Mouse (Mus musculus) embryonic facial prominence, embryonic 14.5 days (tissue): ENCODE results near the gene 1700018G05Rik. TPM values are rescaled to one million over a fixed set of nuclear protein-coding genes. Genes with fewer than 3 reads are reported as not detected.
"Not testable (repeated sequence)": the region's sequence is repeated elsewhere in the genome, so short reads cannot be mapped to it uniquely, and the experiment has no call there.

Experiments used
- ATAC-seq: fragments of 200-750 bp; cut with Nextera tagmentation; 2 replicates; pipeline ENCODE4 v1.8.0; 2017; ENCODE audit warnings: low read depth, moderate number of reproducible peaks, moderate TSS enrichment
- DNase-seq: peaks from one replicate; pipeline ENCODE4 v3.0.0-alpha.2; 2015; ENCODE audit warnings: low spot score
- H3K27ac ChIP-seq: fragments of 300-500 bp; sonication (generic); replicated peaks from 2 replicates; pipeline ENCODE4 v1.5.1; 2014; ENCODE audit warnings: low read depth, mild to moderate bottlenecking, low read length, moderate library complexity
- H3K27me3 ChIP-seq: fragments of 300-500 bp; sonication (generic); replicated peaks from 2 replicates; pipeline ENCODE4 v1.6.1; 2014; ENCODE audit warnings: low read length; ENCODE audit not compliant: control insufficient read depth, insufficient read depth
- H3K36me3 ChIP-seq: fragments of 300-500 bp; sonication (generic); 2 replicates; pipeline ENCODE4 v1.6.1; 2014; ENCODE audit warnings: low read length, mixed read lengths; ENCODE audit not compliant: control insufficient read depth, insufficient read depth
- H3K4me1 ChIP-seq: fragments of 300-500 bp; sonication (generic); 2 replicates; pipeline ENCODE4 v1.6.1; 2014; ENCODE audit warnings: antibody characterized with exemption, low read length; ENCODE audit not compliant: control insufficient read depth, insufficient read depth
- H3K4me2 ChIP-seq: fragments of 300-500 bp; sonication (generic); 2 replicates; pipeline ENCODE4 v1.6.1; 2014; ENCODE audit warnings: low read depth, mild to moderate bottlenecking, low read length, moderate library complexity, mixed read lengths
- H3K4me3 ChIP-seq: fragments of 300-500 bp; sonication (generic); 2 replicates; pipeline ENCODE4 v1.5.1; 2014; ENCODE audit warnings: low read depth, mild to moderate bottlenecking, low read length
- H3K9ac ChIP-seq: fragments of 300-500 bp; sonication (generic); 2 replicates; pipeline ENCODE4 v1.6.1; 2014; ENCODE audit warnings: low read depth, mild to moderate bottlenecking, low read length, moderate library complexity, mixed read lengths
- H3K9me3 ChIP-seq: fragments of 300-500 bp; sonication (generic); 2 replicates; pipeline ENCODE4 v1.6.1; 2016; ENCODE audit warnings: low read length; ENCODE audit not compliant: control insufficient read depth
- WGBS: fragments of 180-500 bp; shearing (Covaris S2); extraction: QIAGEN DNeasy Blood & Tissue Kit; methylation state at CpG from one replicate; pipeline ENCODE4 v1.1.7; 2014; 5-methylcytosine and 5-hydroxymethylcytosine counted together
- polyA plus RNA-seq: library from polyadenylated mRNA; unstranded; fragments of >200 nt; fragmentation: Nextera tagmentation; extraction: Ambion mirVana; gene quantifications from 2 replicates; pipeline ENCODE4 v1.2.1, GENCODE M21; 2014

Gene 1700018G05Rik
- polyA plus RNA-seq, result not detected in 2 replicates

- WGBS, result 92% methylated on average over 4 of the region's 6 CpGs
- ATAC-seq, H3K9me3 ChIP-seq: not testable (repeated sequence)
Observed at GRCm38 (mm10) chrX:102928072-102928471, at the start of gene 1700018G05Rik. 1700018G05Rik (plus strand) TSS chrX:102928372.

GRCm38 (mm10) chrX:102908587-102908986 is 19.6 kb upstream of the 1700018G05Rik start, which contains the start of the genes Dmrtc1a and 1700011M02Rik:
Dmrtc1a (minus strand) TSS chrX:102908687.
1700011M02Rik (plus strand) TSS chrX:102908905.
- 81% methylated on average over 4 of the region's 9 CpGs for WGBS

More at GRCm38 (mm10) chrX:102928072-102928471, at the start of gene 1700018G05Rik:
- not testable (repeated sequence) for H3K4me1 ChIP-seq, H3K4me2 ChIP-seq, H3K27ac ChIP-seq, H3K9ac ChIP-seq, DNase-seq, H3K4me3 ChIP-seq, H3K36me3 ChIP-seq, H3K27me3 ChIP-seq

GRCm38 (mm10) chrX:102914823-102915222 is 13.3 kb upstream of the 1700018G05Rik start:
- WGBS, result 53% methylated on average over 1 of the region's 1 CpGs
- H3K4me1 ChIP-seq, H3K36me3 ChIP-seq, H3K27me3 ChIP-seq, ATAC-seq, H3K9ac ChIP-seq, H3K27ac ChIP-seq, H3K4me2 ChIP-seq, H3K4me3 ChIP-seq, DNase-seq, H3K9me3 ChIP-seq: not testable (repeated sequence)

More at GRCm38 (mm10) chrX:102908587-102908986, 19.6 kb upstream of the 1700018G05Rik start, which contains the start of the genes Dmrtc1a and 1700011M02Rik:
- not testable (repeated sequence) for H3K4me1 ChIP-seq, H3K36me3 ChIP-seq, H3K4me3 ChIP-seq, H3K9me3 ChIP-seq, ATAC-seq, H3K9ac ChIP-seq, H3K4me2 ChIP-seq, H3K27ac ChIP-seq, DNase-seq
- peaks cover 12% of the 10 kb centered on the region for H3K27me3 ChIP-seq

DNA sequence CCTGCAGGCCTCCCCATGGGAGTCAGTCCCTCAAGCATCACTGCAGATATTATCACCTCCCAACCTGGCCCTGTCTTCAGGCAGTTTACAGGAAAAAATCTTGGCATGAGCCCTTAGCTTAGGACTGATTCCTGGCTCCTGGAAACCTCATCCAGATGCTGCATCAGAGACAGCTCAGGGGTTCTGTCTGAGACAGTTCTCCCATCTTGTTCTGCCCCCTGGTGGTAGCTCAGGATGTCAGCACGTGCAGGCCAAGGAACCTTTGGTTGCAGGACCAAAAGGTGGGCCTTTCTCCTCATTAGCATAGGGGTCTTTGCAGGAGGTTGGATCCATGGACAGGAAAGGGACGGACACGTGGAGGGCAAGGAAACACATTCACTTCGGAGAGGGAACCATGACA is 1.5 kb upstream of the 1700018G05Rik start:
- H3K9me3 ChIP-seq, ATAC-seq, DNase-seq, H3K27me3 ChIP-seq, H3K4me2 ChIP-seq, H3K36me3 ChIP-seq, H3K27ac ChIP-seq, H3K9ac ChIP-seq, H3K4me1 ChIP-seq, H3K4me3 ChIP-seq: not testable (repeated sequence)
- WGBS, result 29% methylated on average over 4 of the region's 4 CpGs

DNA sequence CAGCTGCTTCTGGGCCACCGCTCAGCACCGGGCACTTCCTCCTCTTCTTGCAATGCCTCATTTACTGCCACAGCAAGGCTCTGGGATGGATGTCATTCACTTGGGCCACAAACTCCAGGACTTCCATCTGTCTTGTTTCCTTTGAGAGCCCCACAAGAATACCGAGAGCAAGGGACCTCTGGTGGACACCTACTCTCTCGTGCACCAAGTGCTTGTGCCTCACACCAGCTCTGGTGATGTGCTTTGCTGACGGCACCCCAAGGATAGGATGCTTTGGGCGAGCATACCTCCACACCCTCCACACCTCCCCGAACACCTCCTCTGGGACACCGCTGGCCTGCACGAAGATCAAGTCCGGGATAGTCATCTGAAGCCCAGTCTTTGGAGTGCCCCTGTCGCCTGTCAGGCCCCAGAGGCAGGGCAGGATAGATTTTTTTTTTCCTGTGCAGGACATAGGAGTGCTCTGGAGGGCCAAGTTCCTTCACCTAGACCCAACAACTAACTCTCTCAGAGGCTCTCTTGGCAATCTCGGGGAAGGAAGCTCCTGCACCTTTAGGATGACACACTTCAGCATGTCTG is 4.9 kb downstream of the 1700018G05Rik start:
- no peaks in the 10 kb centered on the region for H3K4me1 ChIP-seq
- ATAC-seq (no peak), DNase-seq (no peak)
- H3K9me3 ChIP-seq, result no peaks in the 10 kb centered on the region
- H3K9ac ChIP-seq, result peak overlapping the region; percentile 73
- H3K27ac ChIP-seq, result no peak overlapping the region
- H3K27me3 ChIP-seq, result peaks cover 7% of the 10 kb centered on the region
- H3K4me2 ChIP-seq, result peak overlapping the region; percentile 65
- peak overlapping the region; percentile 52 for H3K4me3 ChIP-seq
- H3K36me3 ChIP-seq, result no peaks in the 10 kb centered on the region
- WGBS, result 50% methylated on average over 11 of the region's 12 CpGs

- peak overlapping the region; percentile 52 for H3K4me3 ChIP-seq
- H3K27me3 ChIP-seq, result peaks cover 7% of the 10 kb centered on the region
- H3K4me1 ChIP-seq, result no peaks in the 10 kb centered on the region
- DNase-seq, result peak; percentile 32
- no peaks in the 10 kb centered on the region for H3K9me3 ChIP-seq
- H3K36me3 ChIP-seq, result no peaks in the 10 kb centered on the region
- 22% methylated on average over 29 of the region's 68 CpGs for WGBS
- H3K4me2 ChIP-seq, result peak overlapping the region; percentile 65
- peak overlapping the region; percentile 73 for H3K9ac ChIP-seq
- H3K27ac ChIP-seq, result no peak overlapping the region
- peak; percentile 78 for ATAC-seq
Observed at GRCm38 (mm10) chrX:102933571-102934394, 5.6 kb downstream of the 1700018G05Rik start.

DNA sequence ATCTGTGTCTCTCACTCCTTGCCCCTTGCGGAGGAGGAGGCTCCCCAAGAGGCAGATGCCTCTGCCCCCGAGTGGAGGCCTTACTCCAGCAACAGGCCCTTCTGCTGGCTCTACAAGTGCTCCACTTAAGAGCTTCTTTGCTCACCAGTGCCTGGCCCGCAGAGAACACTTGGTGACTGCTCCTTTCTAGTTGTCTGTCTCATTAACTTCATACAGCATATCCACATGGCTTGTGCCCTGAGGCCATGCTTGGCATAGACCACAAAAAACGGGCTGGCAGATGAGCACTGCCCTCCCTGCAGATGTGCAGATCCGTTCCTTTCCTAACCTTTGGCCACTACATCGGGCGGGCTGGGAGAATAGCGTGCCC is 6.2 kb downstream of the 1700018G05Rik start:
- 58% methylated on average over 7 of the region's 8 CpGs for WGBS
- 0 out of 2 replicates have a peak, but pooled peaks have one; percentile 18 for ATAC-seq
- H3K9ac ChIP-seq, result no peak overlapping the region
- H3K27ac ChIP-seq, result no peak overlapping the region
- no peaks in the 10 kb centered on the region for H3K36me3 ChIP-seq
- peak overlapping the region; percentile 65 for H3K4me2 ChIP-seq
- DNase-seq, result no peak
- peaks cover 7% of the 10 kb centered on the region for H3K27me3 ChIP-seq
- no peaks in the 10 kb centered on the region for H3K4me1 ChIP-seq
- peak overlapping the region; percentile 52 for H3K4me3 ChIP-seq
- H3K9me3 ChIP-seq, result no peaks in the 10 kb centered on the region

GRCm38 (mm10) chrX:102936743-102937142 is 8.6 kb downstream of the 1700018G05Rik start:
- WGBS, result 68% methylated on average over 4 of the region's 5 CpGs
- Histone ChIP-seq H3K4me1 (no peaks in the 10 kb centered on the region), H3K4me3 (no peak overlapping the region), H3K9ac (no peak overlapping the region), H3K27me3 (peaks cover 7% of the 10 kb centered on the region), H3K27ac (no peak overlapping the region), H3K4me2 (no peak overlapping the region), H3K36me3 (no peaks in the 10 kb centered on the region), H3K9me3 (no peaks in the 10 kb centered on the region)
- DNase-seq (no peak), ATAC-seq (no peak)
